Mouse (Mus musculus) cortical plate, adult 2 months (tissue): ENCODE results near the gene Olfr1513. TPM values are rescaled to one million over a fixed set of nuclear protein-coding genes. Genes with fewer than 3 reads are reported as not detected.
"Not testable (repeated sequence)": the region's sequence is repeated elsewhere in the genome, so short reads cannot be mapped to it uniquely, and the experiment has no call there.

Source experiments
- H3K27ac ChIP-seq: fragments of 200-500 bp; 2 replicates; pipeline ENCODE4 v1.5.1; 2012; ENCODE audit warnings: low read length, control low read depth, inconsistent platforms; ENCODE audit not compliant: insufficient read depth
- H3K4me1 ChIP-seq: fragments of 200-500 bp; 2 replicates; pipeline ENCODE4 v1.6.1; 2011; ENCODE audit warnings: low read length; ENCODE audit not compliant: control insufficient read depth, insufficient read depth
- H3K4me3 ChIP-seq: fragments of 200-500 bp; 2 replicates; pipeline ENCODE4 v1.5.1; 2011; ENCODE audit warnings: mild to moderate bottlenecking, low read length, control low read depth; ENCODE audit not compliant: insufficient read depth
- CTCF ChIP-seq: fragments of 200-500 bp; IDR thresholded peaks from 2 replicates; pipeline ENCODE4 v1.5.1; 2011; ENCODE audit warnings: mild to moderate bottlenecking, control low read depth, low read length; ENCODE audit not compliant: insufficient read depth; ENCODE audit errors: extremely low read depth
- POLR2A ChIP-seq: fragments of 200-500 bp; IDR thresholded peaks from 2 replicates; pipeline ENCODE4 v1.6.1; 2011; ENCODE audit warnings: mild to moderate bottlenecking, low read length, control low read depth; ENCODE audit not compliant: insufficient read depth; ENCODE audit errors: extremely low read depth
- polyA plus RNA-seq: library from polyadenylated mRNA; depleted of rRNA; stranded (reverse); fragments of >200 nt; gene quantifications from 2 replicates; pipeline ENCODE4 v1.2.3, GENCODE M21; 2012; rRNA removed

The Olfr1513 gene
- polyA plus RNA-seq = not detected in 2 replicates

DNA sequence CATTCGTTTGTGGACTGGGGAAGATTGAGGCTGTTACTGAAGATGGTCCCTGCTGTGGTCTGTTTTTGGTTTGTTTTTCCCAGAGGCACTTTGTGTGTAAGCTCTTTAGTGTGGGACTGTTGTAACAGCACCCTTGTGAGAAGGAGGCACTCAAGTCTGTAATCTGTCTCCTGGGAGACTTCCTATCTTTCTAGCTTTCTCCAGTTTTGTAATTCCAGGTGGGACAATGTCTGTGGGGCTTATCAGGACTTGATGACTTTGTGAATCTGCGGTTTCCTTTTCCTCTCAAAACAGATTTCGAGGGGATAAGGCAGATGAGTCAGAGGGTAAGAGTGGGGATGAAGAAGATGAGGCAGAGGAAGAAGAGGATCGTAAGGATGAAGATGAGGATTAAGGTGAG is at the start of gene Olfr1513:
Gene Olfr1513, minus strand, starts transcription at position 101 of the 400 bp plus-strand sequence.
- TF ChIP-seq POLR2A (no peak), CTCF (no peak)
- no peak within 1 kb of the TSS for H3K4me3 ChIP-seq

DNA sequence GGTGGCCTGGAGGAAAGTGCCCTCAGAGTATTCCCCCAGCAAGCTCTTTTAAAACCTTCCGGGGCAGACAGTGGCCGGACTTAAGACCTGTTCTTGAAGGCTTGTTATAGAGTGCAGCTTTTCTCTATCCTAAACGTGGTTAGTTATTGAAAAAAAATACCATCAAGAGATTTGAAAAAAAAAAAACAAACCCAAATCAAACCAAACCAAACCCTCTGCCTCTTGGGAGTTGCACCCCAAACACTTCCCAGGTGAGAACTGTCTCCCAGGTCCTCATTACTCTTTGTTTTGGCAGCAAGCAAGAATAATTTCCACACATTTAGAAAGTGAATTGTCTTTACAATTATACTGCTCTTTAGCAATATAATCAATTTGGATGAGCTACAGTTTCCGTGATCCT is 41.1 kb upstream of the Olfr1513 start, which contains the start of gene Olfr1511:
Gene Olfr1511, minus strand, starts transcription at position 101 of the 400 bp plus-strand sequence.
- Histone ChIP-seq H3K4me3 (no peak within 1 kb of the TSS), H3K27ac (no peak within 1 kb of the TSS), H3K4me1 (no peaks in the 10 kb centered on the region)
- TF ChIP-seq CTCF (no peak), POLR2A (no peak)

More for the DNA sequence above, at the start of gene Olfr1513:
- Histone ChIP-seq H3K27ac (no peak within 1 kb of the TSS), H3K4me1 (no peaks in the 10 kb centered on the region)

DNA sequence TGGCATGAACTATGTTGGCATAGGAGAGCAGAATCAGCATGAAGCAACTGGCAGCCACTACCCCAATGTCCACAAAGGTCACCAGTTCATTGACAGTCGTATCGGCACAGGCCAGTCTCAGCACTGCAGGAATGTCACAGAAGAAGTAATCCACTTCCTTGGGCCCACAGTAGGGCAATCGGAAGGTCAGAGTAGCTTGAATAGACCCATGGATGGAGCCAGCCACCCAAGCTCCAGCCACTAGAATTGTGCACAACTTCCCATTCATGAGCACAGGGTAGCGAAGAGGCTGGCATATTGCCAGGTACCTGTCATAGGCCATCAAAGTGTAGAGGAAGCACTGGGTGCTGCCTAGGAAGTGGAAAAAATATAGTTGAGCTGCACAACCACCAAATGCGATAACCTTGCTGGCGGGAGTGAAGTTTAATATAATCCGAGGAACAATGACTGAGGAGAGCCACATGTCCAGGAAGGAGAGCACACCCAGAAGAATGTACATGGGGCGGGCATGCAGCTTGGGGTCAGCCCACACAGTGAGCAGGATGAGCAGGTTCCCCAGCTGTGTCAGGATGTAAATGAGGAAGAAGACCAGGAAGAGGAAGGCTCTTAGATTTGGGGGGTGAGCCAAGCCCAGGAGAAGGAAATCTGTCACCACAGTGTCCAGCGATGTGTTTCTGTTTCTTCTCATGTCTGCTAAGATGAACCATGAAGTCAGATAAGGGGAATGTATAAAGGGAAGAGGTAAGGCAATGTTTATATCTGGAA is 34.1 kb upstream of the Olfr1513 start:
- H3K4me1 ChIP-seq, H3K27ac ChIP-seq, H3K4me3 ChIP-seq: not testable (repeated sequence)

DNA sequence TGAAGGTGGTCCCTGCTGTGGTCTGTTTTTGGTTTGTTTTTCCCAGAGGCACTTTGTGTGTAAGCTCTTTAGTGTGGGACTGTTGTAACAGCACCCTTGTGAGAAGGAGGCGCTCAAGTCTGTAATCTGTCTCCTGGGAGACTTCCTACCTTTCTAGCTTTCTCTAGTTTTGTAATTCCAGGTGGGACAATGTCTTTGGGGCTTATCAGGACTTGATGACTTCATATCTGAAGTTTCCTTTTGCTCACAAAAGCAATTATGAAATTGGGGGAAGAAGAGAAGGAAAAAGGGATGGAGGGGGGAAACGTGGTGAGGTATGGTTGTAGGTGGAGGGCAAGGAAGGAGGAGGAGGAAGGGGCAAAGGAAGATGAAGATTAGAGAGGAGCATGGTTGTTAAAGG is 22.9 kb upstream of the Olfr1513 start, which contains the start of gene Olfr1512:
Gene Olfr1512, minus strand, starts transcription at position 101 of the 400 bp plus-strand sequence.
- TF ChIP-seq POLR2A (no peak), CTCF (no peak)
- Histone ChIP-seq H3K4me3 (no peak within 1 kb of the TSS), H3K27ac (no peak within 1 kb of the TSS), H3K4me1 (no peaks in the 10 kb centered on the region)

DNA sequence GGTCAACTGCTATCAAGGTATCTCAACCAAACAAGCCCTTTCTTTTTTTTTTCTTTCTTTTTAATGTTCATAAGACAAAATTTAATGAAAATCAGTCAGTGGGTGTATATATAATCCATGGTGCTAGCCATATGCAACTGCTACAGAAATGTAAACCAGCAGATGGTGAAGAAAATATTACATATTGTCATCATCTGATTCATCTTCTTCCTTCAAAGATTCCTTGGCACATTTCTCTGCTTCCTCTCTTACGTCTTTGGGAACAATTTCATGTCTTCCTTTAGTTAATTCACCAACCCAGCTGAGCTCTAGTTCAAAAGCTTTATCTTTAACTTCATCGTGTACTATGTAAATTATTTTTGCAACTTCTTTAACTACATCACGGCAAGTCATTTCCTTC is 12.5 kb upstream of the Olfr1513 start:
- Histone ChIP-seq H3K4me1 (no peaks in the 10 kb centered on the region), H3K27ac (no peak overlapping the region), H3K4me3 (no peak overlapping the region)
- no peak for TF ChIP-seq POLR2A
- TF ChIP-seq CTCF = no peak

DNA sequence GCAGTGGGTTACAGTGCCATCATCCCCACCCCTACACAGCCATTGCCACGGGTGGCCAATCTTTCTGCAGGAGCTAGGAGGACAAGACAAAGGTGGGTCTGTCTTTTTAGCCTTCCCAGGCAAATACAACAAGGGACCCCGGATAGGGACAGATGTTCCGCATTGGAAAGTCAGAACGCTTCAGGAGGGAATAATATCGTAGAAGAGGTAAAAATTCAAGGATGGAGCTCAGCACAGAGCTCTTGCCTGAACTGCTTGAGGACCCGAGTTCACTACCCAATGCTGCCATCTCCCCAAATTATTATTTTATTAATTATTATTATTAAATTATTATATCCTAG is 16.7 kb downstream of the Olfr1513 start:
- TF ChIP-seq POLR2A (no peak), CTCF (no peak)
- H3K4me1 ChIP-seq = no peaks in the 10 kb centered on the region
- no peak overlapping the region for H3K27ac ChIP-seq
- H3K4me3 ChIP-seq = no peak overlapping the region

DNA sequence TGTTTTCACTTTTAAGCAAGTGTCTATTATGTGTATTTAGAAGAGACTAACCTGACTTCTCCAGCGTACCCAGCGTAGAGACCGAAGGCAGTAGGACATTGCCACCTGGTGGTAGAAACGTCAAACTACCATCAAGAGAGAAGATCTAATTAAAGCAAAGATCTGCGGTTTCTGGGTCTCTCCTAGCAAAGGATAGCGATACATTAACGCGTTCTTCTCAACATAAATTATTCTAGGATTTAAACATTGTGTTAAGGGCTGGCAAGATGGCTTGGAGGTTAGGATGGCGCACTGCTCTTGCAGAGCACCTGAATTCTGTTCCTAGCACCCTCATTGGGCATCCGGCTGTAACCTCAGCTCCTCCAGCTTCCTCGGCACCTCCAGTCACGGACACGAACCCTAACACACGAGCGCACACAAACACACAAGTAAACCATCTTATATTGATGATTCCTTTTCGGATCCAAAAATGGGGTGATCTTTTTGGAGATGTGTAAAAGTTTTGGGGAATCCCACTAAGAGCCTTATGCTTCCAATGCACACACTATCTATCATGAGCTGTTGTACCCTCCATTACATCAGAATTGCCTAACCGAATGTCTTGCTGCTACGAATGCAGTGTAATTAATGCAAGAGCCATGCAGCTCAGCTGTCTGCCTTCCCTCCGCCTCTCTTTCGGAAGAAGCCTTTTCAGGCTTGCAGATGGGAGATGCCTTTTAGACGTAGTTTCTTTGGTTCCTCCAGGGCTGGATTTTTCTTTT is 17.3 kb downstream of the Olfr1513 start:
- TF ChIP-seq POLR2A = no peak
- peak; percentile 92 for TF ChIP-seq CTCF
- H3K27ac ChIP-seq = no peak overlapping the region
- no peaks in the 10 kb centered on the region for H3K4me1 ChIP-seq
- peak overlapping the region; percentile 27 for H3K4me3 ChIP-seq

DNA sequence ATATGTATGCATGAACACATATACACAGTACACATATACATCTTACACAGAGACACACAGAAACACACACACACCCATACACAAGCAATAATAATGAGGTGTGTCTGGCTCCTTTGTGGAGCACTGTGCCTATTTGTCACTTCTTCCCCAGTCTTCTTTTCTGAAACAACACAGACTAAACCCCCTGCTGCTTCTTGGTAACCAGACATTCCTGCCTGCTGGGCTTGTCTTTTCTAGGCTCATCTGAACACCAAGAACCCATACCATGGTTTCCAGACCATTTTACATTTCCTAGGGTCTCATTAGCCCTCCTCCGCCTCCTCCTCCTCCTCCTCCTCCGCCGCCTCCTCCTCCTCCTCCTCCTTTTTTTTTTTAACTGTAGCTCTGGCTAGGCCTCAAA is 24.0 kb downstream of the Olfr1513 start:
- Histone ChIP-seq H3K4me1 (no peaks in the 10 kb centered on the region), H3K27ac (no peak overlapping the region), H3K4me3 (no peak overlapping the region)
- TF ChIP-seq CTCF = no peak
- no peak for TF ChIP-seq POLR2A

DNA sequence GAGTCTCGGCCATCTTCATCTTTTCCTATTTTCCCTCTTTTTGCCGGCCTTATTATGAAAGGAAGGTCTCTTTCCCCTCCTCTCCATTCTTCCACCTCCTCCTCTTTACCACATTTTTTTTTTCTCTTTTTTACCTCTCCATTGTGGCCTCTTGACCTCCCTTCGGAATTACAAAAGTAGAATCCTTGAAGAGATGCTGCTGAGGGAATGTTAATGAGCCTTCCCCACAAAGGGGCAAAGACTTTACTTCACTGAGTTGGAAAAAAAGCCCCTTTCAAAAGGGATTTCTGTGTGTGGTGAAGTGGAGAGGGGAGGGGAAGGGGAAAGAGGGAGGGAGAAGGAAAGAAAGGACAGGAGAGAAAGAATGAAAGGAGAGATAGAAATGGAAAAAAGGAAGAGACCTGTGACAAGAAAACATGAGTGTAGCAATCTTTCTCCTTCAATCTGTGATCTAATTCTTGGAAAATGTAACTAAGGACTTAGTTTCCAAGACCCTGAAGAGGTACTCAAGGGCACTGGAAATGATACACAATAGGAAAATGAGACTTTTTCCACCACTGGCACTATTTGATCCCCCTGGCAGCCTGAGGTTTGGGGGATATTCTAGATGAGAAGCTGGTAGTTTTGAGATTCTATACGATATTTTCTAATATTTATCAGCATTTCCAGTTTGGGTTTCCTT is 25.0 kb downstream of the Olfr1513 start:
- Histone ChIP-seq H3K27ac (no peak overlapping the region), H3K4me3 (no peak overlapping the region)
- TF ChIP-seq POLR2A (no peak), CTCF (no peak)

More for the DNA sequence above, 25.0 kb downstream of the Olfr1513 start:
- no peaks in the 10 kb centered on the region for H3K4me1 ChIP-seq
